Mouse (Mus musculus): Measurements from ENCODE around the gene Hnrnpr.

Gene Hnrnpr

GRCm38 (mm10) chr4:136310229-136311041 lies at the start of gene Hnrnpr:
TSS of gene Hnrnpr (plus strand) at chr4:136310942.
- peak; percentile 96 to 99 for DNase-seq (ENCODE audit: low spot score in 2 of 2)

DNA sequence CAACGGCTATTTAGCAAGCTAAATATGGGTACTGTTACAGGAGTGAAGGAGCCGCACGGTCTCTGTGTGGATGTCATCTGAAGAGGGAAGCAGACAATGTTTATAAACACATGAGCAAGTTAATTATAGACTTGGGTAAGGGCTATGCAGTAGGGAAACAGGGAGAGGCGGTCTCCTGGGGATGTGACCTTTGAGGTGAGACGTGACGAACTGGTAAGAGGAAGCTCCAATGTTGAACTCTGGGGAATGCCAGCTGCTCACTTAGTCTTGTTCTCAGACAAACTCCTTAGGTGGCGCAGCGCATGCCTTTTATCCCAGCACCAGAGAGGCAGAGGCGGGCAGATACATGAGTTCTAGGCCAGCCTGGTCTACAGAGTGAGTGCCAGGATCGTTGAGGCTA lies 48.8 kb upstream of the Hnrnpr start:
- DNase-seq (ENCODE audit: low spot score in 2 of 2) = no peak

DNA sequence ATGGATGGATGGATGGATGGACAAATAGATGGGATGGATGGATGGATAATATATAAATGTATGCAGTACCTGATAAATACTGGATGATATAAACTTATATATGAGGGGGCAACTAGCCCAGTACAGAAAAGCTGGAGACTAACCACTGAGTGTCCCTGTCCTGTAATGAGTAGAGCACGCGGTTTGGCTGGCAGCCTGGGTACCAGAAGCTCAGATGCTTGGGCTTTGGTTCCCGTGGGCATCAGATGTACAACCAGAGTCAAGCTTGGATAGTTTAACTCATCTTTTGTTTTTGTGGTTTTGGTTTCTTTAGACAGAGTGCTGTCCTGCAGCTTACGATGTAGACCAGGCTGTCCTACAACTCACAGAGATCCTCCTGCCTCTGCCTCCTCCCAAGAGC lies 47.2 kb upstream of the Hnrnpr start:
- DNase-seq (ENCODE audit: low spot score in 2 of 2) = no peak

DNA sequence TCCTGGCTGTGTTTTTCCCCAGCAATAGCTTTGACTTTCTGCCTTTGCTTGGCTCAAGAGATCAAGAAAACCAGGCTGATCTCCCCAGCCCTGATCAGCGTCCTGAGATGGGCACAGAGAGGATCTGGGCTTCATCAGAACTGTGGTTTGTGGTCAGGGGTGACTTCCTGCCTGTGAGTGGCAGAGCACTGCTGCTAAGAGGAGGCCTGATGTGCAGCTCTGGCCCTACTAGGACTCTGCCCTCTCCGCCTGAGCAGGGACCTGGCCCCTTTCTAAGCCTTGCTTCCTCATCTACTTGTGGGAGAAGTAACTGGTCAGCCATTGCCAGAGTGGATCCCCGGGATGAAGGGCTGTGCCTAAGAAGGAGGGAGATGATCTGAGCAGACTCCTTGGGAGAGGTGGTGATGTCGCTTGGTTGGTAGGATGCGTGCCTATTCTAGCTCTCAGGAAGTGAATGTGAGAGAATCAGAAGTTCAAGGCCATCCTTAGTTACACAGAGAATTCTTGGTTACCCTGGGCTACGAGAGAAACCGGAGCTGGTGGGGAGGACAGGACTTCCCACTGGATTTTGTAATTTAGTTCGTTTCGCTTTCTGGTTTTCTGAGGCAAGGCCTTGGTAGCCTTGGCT lies 43.9 kb upstream of the Hnrnpr start:
- DNase-seq (ENCODE audit: low spot score in 2 of 2) = no peak

GRCm38 (mm10) chr4:136268912-136269311 lies 41.8 kb upstream of the Hnrnpr start:
- no peak for DNase-seq (ENCODE audit: low spot score in 2 of 2)

DNA sequence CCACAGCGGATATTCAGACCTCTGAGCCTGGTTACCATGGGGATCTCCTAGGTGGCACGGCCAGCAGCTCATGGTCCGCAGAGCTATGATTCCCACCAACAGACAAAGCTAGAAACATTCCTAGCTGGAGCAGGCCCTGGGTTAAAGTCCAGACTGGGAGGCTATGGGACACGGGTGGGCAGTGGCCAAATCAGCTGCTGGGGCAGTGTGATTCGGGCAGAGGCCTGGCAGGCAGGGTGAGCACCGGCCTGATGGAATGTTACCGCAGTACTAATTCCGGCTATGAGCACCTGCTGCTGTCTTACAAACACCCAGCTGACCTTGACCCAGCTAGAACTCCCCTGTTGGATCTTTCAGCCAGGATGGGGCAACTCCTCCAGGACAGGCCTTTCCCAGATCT lies 40.1 kb upstream of the Hnrnpr start:
- DNase-seq (ENCODE audit: low spot score in 2 of 2) = no peak

- DNase-seq (ENCODE audit: low spot score in 2 of 2) = no peak
These were observed 29.6 kb upstream of the Hnrnpr start for GRCm38 (mm10) chr4:136281097-136281496.

DNA sequence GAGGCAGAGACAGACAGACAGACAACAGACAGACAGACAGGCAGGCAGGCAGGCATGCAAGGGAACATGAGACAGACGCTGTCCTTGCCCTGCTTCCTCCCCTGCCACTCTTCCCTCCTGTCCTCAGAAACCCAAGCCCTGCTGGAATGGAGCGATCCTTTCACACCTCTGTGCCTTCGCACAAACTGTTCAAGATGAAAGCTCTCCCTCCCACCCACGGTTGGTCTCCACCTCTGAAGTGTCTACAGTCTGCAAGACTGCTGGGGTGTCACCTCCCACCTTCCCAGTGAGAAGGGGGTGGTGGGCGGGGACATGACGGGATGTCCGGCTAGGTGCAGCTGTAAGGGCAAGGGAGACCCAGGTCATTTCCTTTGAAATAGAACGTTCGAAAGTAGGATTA lies 29.1 kb upstream of the Hnrnpr start:
- DNase-seq (ENCODE audit: low spot score in 2 of 2) = peak; percentile 51 to 60

DNA sequence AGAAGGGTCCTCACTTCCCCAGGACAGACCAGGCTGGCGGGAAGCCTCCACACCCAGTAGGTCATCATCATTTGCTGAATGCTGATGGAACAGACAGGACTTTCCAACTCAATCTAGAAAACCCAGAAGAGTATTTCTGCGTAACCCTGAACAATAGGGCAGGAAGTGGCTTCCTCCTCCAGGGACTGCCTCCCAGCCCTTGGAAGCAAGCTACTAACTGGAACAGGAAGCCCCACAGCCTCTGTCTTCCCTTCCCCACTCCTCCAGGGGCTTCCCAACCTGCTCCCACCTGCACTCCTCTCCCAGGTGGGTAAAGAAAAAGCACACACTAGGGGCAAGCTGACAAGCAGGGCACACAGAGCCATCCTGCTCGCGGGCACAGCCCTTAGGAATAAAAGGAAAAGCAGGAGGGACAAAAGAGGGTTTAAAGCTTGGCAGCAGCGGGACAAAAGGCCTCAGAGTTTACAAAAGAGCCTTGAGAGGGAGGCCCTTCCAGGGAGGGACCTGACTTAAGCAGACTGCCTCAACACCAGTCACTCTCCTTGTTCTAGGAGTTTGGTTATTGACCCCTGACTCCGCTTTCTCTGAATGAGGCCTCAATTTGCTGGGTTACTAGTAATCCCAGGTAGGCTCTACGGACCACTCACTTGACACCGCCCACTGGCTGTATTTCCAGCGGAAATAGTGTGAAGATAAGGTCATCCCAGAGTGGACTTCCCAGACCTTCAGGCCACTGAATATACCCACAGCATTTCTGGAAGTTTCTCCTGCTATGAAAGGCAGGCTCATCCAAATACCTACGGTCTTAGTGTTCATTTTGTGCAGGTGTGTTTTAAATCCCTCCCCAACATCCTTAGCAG lies 27.9 kb upstream of the Hnrnpr start:
- DNase-seq (ENCODE audit: low spot score in 2 of 2) = no peak

DNA sequence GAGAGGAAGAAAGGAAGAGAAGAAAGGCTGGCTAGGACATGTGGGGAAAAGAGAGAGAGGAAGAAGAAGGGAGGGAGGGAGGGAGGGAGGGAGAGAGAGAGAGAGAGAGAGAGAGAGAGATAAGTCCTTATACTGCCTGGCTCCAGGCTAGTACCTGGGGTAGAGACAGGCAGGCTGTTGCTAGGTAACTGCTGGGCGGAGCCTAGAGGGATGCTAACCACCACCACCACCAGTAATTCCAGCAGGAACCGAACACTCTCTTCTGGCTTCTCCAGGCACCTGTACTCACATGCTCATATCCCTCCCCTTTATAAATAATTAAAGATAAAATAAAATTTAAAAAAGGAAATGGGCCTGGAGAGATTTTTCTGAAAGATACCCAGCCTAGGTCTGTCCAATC lies 27.0 kb upstream of the Hnrnpr start:
- peak in 1 of 2 experiments; percentile 19 for DNase-seq (ENCODE audit: low spot score in 2 of 2)

GRCm38 (mm10) chr4:136284455-136284854 lies 26.3 kb upstream of the Hnrnpr start, which contains the start of gene Zfp46:
TSS of gene Zfp46 (plus strand) at chr4:136284683.
- DNase-seq (ENCODE audit: low spot score in 2 of 2) = peak; percentile 78 to 88

- peak in 1 of 2 experiments; percentile 34 for DNase-seq (ENCODE audit: low spot score in 2 of 2)
These were observed 25.9 kb upstream of the Hnrnpr start for GRCm38 (mm10) chr4:136284891-136285290.

- DNase-seq (ENCODE audit: low spot score in 2 of 2) = peak; percentile 92 to 96
These were observed 25.4 kb upstream of the Hnrnpr start for GRCm38 (mm10) chr4:136285348-136285810.

GRCm38 (mm10) chr4:136285811-136286371 lies 24.9 kb upstream of the Hnrnpr start:
- peak; percentile 92 to 98 for DNase-seq (ENCODE audit: low spot score in 2 of 2)

GRCm38 (mm10) chr4:136289918-136290780 lies 20.6 kb upstream of the Hnrnpr start:
- no peak for DNase-seq (ENCODE audit: low spot score in 2 of 2)

DNA sequence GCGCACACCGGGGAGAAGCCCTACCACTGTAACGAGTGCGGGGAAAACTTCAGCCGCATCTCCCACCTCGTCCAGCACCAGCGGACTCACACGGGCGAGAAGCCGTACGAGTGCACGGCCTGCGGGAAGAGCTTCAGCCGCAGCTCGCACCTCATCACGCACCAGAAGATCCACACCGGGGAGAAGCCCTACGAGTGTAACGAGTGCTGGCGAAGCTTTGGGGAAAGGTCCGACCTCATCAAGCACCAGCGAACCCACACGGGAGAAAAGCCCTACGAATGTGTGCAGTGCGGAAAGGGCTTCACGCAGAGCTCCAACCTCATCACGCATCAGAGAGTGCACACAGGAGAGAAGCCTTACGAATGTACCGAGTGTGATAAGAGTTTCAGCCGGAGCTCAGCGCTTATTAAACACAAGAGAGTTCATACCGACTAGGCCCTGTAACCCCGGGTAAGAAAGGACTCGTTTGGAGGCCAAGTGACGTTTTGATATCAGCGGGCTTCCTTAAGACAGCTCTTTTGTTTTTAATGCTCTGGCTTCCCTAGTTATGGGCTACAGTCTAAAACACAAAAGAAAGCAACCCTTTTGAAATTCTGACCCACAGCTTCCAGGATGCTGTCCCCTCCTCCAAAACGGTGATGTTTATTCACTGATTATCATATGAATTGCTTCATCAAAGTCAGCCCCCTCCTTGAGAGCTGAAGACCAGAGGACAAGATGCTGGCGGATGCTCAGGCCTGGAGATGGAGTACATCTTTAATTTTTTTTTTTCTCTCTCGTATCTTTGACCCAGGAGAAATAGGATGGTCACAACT lies 19.8 kb upstream of the Hnrnpr start:
- DNase-seq (ENCODE audit: low spot score in 2 of 2) = no peak

DNA sequence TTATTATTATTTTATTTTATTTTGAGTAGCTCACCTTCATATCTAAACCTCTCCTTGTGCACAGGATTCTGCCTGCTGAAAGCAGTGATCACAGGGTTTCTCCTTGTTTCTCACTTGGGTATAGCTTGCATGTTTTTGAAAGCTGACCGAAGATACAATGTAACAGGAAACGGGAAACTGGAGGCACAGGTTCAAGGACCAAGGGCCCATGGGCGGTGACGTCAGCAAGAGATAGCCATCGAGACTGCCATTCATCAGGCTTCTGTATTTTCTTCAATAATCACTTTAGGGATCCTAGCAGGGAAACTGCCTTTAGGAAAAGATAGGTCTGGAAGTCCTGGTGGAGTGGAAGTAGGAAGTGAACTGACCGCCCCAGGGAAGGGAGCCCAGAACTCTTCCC lies 19.1 kb upstream of the Hnrnpr start:
- DNase-seq (ENCODE audit: low spot score in 2 of 2) = no peak

GRCm38 (mm10) chr4:136295941-136296340 lies 14.8 kb upstream of the Hnrnpr start:
- DNase-seq (ENCODE audit: low spot score in 2 of 2) = no peak

GRCm38 (mm10) chr4:136302462-136302861 lies 8.3 kb upstream of the Hnrnpr start:
- DNase-seq (ENCODE audit: low spot score in 2 of 2) = no peak

GRCm38 (mm10) chr4:136304181-136304580 lies 6.6 kb upstream of the Hnrnpr start:
- DNase-seq (ENCODE audit: low spot score in 2 of 2) = no peak

All from left cerebral cortex, adult 9 months (tissue).